Mouse (Mus musculus) skeletal muscle tissue, adult 2 months (tissue): ENCODE measurements around the gene Islr2.

Source experiments
- DNase-seq: peaks from one replicate; pipeline ENCODE4 v3.0.0-alpha.2; 2012; ENCODE audit warnings: low read depth, low spot score

The Islr2 gene

DNA sequence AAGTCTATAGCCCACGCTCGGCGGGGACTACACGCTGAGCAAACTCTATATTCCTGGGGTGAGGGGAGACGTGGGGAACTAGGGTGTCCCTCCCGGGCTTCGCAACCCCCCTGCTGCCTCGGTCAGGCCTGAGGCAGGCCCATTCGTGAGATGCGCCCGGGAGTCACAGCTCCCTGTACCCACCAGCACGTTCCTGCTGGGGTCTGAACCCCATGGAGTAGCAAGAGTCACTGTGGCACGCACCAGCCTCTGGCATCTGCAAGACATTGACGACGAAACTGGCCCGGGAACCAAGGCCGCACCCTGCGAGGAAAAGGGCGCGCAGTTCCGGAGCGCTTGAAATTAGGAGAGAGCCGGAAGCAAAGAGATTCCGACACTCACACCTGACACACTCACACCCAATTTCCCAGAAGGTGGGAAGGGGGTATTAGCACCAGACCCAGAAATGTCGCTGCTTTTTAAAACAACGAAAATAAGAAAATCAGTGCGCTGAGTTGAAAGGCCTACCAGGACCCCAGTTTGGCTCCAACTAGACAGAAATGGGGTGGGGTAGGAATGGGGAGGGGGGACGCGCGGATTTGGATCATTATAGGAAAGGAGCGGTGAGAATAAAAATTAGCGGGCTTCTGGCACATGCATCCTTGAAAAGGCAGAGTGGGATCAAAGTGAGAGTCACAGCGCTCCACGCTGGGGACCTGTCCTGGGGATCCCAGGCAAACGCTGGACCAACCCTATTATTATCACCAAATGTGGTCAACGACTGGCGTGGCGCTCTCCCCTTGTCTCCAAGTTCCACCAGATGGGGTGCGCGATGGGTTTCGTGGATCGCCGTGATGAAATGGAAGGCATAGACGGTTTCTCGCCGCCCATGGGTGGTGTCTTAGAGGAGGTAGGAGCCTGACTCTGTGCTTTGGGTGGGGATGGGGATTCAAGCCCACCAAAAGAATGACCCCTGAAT is 7.2 kb downstream of the Islr2 start:
- DNase-seq, result no peak

- DNase-seq, result no peak
Observed at GRCm38 (mm10) chr9:58196141-58196540, 8.0 kb downstream of the Islr2 start.

- DNase-seq, result no peak
Observed at GRCm38 (mm10) chr9:58195671-58196070, 8.4 kb downstream of the Islr2 start.

- no peak for DNase-seq
Observed at GRCm38 (mm10) chr9:58194222-58194621, 9.9 kb downstream of the Islr2 start.

GRCm38 (mm10) chr9:58184456-58184855 is 19.7 kb downstream of the Islr2 start:
- no peak for DNase-seq

DNA sequence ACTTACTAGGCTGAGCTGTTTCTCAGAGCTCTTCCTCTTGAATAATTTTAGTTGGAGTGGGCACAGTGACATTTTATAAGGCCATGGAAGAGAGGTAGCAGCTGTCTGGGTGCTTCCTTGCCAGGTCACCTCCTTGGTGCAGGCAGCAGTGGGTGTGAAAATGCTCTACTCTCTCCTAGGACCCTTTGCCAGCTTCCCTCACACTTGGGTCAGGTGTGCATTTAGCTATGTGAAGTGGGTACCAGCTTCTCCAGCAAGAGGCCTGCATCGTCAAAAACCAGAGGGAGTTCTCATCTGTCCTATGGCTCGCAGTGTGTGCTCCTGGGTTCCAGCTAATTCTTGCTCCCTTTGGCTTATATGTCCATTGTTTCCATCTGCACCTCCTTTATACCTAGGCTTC is 24.7 kb downstream of the Islr2 start:
- no peak for DNase-seq

GRCm38 (mm10) chr9:58177165-58177564 is 27.0 kb downstream of the Islr2 start:
- no peak for DNase-seq

GRCm38 (mm10) chr9:58175745-58176487 is 28.2 kb downstream of the Islr2 start:
- no peak for DNase-seq

- no peak for DNase-seq
Observed at GRCm38 (mm10) chr9:58174818-58175251, 29.3 kb downstream of the Islr2 start.

- no peak for DNase-seq
Observed at GRCm38 (mm10) chr9:58172863-58173262, 31.3 kb downstream of the Islr2 start.

DNA sequence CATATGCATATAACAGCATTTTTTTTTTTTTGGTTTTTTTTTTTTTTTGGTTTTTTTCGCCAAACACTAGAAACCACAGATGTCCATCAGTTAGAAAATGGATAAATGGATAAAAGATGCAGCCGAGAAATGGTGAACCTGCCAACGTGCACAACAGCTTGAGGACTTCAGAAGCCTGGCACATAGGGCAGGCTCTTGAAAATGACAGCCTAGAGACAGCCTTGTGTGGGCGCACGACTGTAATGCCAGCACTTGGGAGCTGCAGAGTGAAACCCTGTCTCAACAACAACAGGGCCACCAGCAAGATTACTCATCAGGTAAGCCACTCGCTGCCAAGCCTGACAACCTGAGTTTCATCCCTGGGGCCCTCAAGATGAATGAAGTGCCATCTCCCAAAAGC is 34.7 kb downstream of the Islr2 start:
- no peak for DNase-seq

DNA sequence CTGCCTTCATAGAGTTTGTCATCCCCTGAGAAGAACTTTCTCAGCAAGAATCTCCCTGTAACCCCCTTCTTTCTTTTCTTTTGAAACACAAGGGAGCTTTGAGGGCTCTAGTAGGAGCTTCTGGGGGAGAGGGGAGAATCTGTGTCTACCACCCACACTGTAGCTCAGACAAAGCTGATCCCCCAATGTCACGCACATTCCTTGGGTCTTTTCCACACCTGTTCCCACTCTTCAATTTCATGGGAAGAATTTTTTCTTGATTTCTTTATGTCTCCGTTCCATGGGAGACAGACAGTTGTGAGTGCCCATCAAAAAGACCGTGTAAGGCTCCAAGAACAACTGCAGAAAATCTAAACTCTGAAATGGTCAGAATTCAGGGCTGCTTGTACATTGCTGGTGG is 35.2 kb downstream of the Islr2 start:
- DNase-seq, result no peak

GRCm38 (mm10) chr9:58165779-58166178 is 38.3 kb downstream of the Islr2 start:
- no peak for DNase-seq

DNA sequence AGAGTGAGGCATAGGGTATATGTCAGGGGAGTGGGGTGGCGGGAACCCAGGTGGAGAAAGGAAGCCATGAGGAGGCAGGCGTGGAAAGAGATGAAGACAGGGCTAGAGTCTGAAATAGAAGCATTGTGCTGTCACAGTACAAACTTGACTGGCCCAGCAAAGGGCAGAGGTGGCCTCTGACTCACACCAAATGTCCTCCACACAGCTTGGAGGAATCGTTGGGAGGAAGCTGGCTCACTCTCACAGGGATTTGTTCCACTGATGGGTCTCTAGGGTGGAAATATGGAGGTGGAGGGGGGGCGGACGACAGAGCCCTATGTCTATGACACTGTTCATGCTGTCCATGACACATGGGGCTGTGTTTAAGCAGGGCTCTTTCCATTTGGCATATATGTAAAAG is 41.0 kb downstream of the Islr2 start:
- DNase-seq, result no peak

DNA sequence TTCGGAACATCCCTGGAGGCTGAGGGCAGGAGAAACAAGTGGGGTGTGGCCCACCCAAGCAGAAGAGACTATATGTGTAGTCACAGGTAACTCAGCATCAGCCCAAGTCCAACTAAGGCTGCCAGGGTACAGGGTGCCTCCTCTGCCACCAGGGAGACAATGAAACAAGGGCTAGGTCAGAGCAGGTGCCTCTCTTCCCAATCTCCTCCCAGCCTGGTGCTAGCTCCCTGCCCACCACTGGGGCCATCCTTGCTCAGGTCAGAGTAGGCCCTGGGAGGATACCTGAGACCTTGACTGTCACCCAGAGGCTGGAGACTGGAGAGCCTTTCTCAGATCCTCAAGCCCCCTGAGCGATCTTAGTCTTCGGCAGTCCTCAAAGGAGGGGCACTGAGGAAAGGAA is 41.9 kb downstream of the Islr2 start:
- no peak for DNase-seq

- no peak for DNase-seq
Observed at GRCm38 (mm10) chr9:58160315-58160714, 43.8 kb downstream of the Islr2 start.

- DNase-seq, result peak; percentile 45
Observed at GRCm38 (mm10) chr9:58159855-58160254, 44.3 kb downstream of the Islr2 start.

- peak; percentile 74 for DNase-seq
Observed at GRCm38 (mm10) chr9:58158541-58159311, 45.4 kb downstream of the Islr2 start.

DNA sequence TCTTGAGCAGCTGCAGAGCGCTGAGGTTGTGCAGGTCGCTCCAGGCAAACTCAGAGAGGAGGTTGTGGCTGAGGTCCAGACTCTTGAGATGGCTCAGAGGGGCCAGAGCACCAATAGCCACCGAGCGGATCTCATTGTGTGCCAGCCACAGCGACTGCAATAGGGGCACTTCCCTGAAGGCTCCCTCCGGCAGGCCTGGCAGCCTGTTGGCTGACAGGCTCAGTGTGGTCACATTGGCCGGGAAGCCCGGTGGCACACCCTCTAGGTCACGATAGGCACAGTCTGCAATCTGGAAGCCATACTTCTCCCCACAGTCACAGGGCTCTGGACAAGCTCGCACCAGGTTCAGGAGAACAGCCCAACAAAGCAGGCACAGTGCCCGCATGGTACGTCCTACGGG is 46.3 kb downstream of the Islr2 start:
- DNase-seq, result no peak

GRCm38 (mm10) chr9:58156819-58157560 is 47.1 kb downstream of the Islr2 start:
- no peak for DNase-seq

GRCm38 (mm10) chr9:58155366-58155765 is 48.8 kb downstream of the Islr2 start:
- DNase-seq, result peak; percentile 26
